Mouse (Mus musculus) layer of hippocampus, adult 9-10 months (tissue): ENCODE measurements around the gene Vat1l.
A peak's percentile ranks its signal among the peaks of the same experiment; 100 is the strongest.

Source experiments
- DNase-seq: peaks from one replicate; pipeline ENCODE4 v3.0.0; 2022; ENCODE audit warnings: low spot score

The Vat1l gene

GRCm38 (mm10) chr8:114295749-114296067, 90.3 kb downstream of the Vat1l start:
- DNase-seq: no peak

GRCm38 (mm10) chr8:114298253-114298652, 92.8 kb downstream of the Vat1l start:
- DNase-seq: no peak

- DNase-seq: no peak
These were observed 94.7 kb downstream of the Vat1l start for GRCm38 (mm10) chr8:114300072-114300471.

GRCm38 (mm10) chr8:114306296-114306695, 100.9 kb downstream of the Vat1l start:
- peak; percentile 22 for DNase-seq

- DNase-seq: no peak
These were observed 109.4 kb downstream of the Vat1l start for GRCm38 (mm10) chr8:114314669-114315325.

GRCm38 (mm10) chr8:114318161-114318560, 112.7 kb downstream of the Vat1l start:
- no peak for DNase-seq

GRCm38 (mm10) chr8:114322096-114322495, 116.7 kb downstream of the Vat1l start:
- no peak for DNase-seq

GRCm38 (mm10) chr8:114331928-114332327, 126.5 kb downstream of the Vat1l start:
- no peak for DNase-seq

- DNase-seq: no peak
These were observed 127.5 kb downstream of the Vat1l start for GRCm38 (mm10) chr8:114332949-114333348.

GRCm38 (mm10) chr8:114335721-114336120, 130.3 kb downstream of the Vat1l start:
- no peak for DNase-seq

- no peak for DNase-seq
These were observed 136.9 kb downstream of the Vat1l start for GRCm38 (mm10) chr8:114342276-114342675.

- DNase-seq: no peak
These were observed 139.4 kb downstream of the Vat1l start for GRCm38 (mm10) chr8:114344789-114345188.

GRCm38 (mm10) chr8:114346045-114346444, 140.6 kb downstream of the Vat1l start:
- DNase-seq: no peak

GRCm38 (mm10) chr8:114351643-114352427, 146.4 kb downstream of the Vat1l start:
- no peak for DNase-seq

- DNase-seq: no peak
These were observed 155.1 kb downstream of the Vat1l start for GRCm38 (mm10) chr8:114360506-114360905.

- DNase-seq: no peak
These were observed 157.8 kb downstream of the Vat1l start for GRCm38 (mm10) chr8:114363167-114363566.

- no peak for DNase-seq
These were observed 158.2 kb downstream of the Vat1l start for GRCm38 (mm10) chr8:114363656-114364055.

- DNase-seq: peak; percentile 81
These were observed 163.9 kb downstream of the Vat1l start for GRCm38 (mm10) chr8:114369038-114369976.

- DNase-seq: no peak
These were observed 169.0 kb downstream of the Vat1l start for GRCm38 (mm10) chr8:114374390-114374789.

GRCm38 (mm10) chr8:114384189-114384588, 178.8 kb downstream of the Vat1l start:
- no peak for DNase-seq

- no peak for DNase-seq
These were observed 182.1 kb downstream of the Vat1l start for GRCm38 (mm10) chr8:114387494-114387893.

- no peak for DNase-seq
These were observed 185.2 kb downstream of the Vat1l start for GRCm38 (mm10) chr8:114390465-114391254.
